Mouse (Mus musculus) midbrain, embryonic 14.5 days (tissue): ENCODE measurements around the gene Ncam1. TPM values are rescaled to one million over a fixed set of nuclear protein-coding genes. Genes with fewer than 3 reads are reported as not detected.

Source experiments
- ATAC-seq: fragments of 200-750 bp; cut with Nextera tagmentation; 2 replicates; pipeline ENCODE4 v1.8.0; 2017; ENCODE audit warnings: moderate number of reproducible peaks, moderate library complexity; ENCODE audit not compliant: low FRiP score, low TSS enrichment
- DNase-seq: peaks from one replicate; pipeline ENCODE4 v3.0.0-alpha.2; 2015
- H3K27ac ChIP-seq: fragments of 300-500 bp; sonication (generic); replicated peaks from 2 replicates; pipeline ENCODE4 v1.5.1; 2014; ENCODE audit warnings: mild to moderate bottlenecking, low read depth, low read length, moderate library complexity
- H3K27me3 ChIP-seq: fragments of 300-500 bp; sonication (generic); 2 replicates; pipeline ENCODE4 v1.6.1; 2014; ENCODE audit warnings: low read length, control low read depth, mixed read lengths; ENCODE audit not compliant: control insufficient read depth, insufficient read depth
- H3K36me3 ChIP-seq: fragments of 300-500 bp; sonication (generic); 2 replicates; pipeline ENCODE4 v1.6.1; 2014; ENCODE audit warnings: low read length, control low read depth; ENCODE audit not compliant: control insufficient read depth, insufficient read depth
- H3K4me1 ChIP-seq: fragments of 300-500 bp; sonication (generic); 2 replicates; pipeline ENCODE4 v1.6.1; 2014; ENCODE audit warnings: mild to moderate bottlenecking, antibody characterized with exemption, low read length, control low read depth; ENCODE audit not compliant: control insufficient read depth, insufficient read depth
- H3K4me2 ChIP-seq: fragments of 300-500 bp; sonication (generic); 2 replicates; pipeline ENCODE4 v1.6.1; 2014; ENCODE audit warnings: mild to moderate bottlenecking, low read length, moderate library complexity
- H3K4me3 ChIP-seq: fragments of 300-500 bp; sonication (generic); replicated peaks from 2 replicates; pipeline ENCODE4 v1.5.1; 2014; ENCODE audit warnings: low read depth, low read length
- H3K9ac ChIP-seq: fragments of 300-500 bp; sonication (generic); replicated peaks from 2 replicates; pipeline ENCODE4 v1.6.1; 2014; ENCODE audit warnings: mild to moderate bottlenecking, low read length, moderate library complexity
- H3K9me3 ChIP-seq: fragments of 300-500 bp; sonication (generic); 2 replicates; pipeline ENCODE4 v1.6.1; 2016; ENCODE audit warnings: low read length, control low read depth, mixed read lengths; ENCODE audit not compliant: control insufficient read depth
- WGBS: fragments of 180-500 bp; shearing (Covaris S2); extraction: QIAGEN DNeasy Blood & Tissue Kit; methylation state at CpG from one replicate; pipeline ENCODE4 v1.1.7; 2014; 5-methylcytosine and 5-hydroxymethylcytosine counted together
- polyA plus RNA-seq: library from polyadenylated mRNA; unstranded; fragments of >200 nt; fragmentation: Nextera tagmentation; extraction: Ambion mirVana; gene quantifications from 2 replicates; pipeline ENCODE4 v1.2.1, GENCODE M21; 2014

Gene Ncam1
- polyA plus RNA-seq, 1 experiment from 2014 or later: 389 TPM

DNA sequence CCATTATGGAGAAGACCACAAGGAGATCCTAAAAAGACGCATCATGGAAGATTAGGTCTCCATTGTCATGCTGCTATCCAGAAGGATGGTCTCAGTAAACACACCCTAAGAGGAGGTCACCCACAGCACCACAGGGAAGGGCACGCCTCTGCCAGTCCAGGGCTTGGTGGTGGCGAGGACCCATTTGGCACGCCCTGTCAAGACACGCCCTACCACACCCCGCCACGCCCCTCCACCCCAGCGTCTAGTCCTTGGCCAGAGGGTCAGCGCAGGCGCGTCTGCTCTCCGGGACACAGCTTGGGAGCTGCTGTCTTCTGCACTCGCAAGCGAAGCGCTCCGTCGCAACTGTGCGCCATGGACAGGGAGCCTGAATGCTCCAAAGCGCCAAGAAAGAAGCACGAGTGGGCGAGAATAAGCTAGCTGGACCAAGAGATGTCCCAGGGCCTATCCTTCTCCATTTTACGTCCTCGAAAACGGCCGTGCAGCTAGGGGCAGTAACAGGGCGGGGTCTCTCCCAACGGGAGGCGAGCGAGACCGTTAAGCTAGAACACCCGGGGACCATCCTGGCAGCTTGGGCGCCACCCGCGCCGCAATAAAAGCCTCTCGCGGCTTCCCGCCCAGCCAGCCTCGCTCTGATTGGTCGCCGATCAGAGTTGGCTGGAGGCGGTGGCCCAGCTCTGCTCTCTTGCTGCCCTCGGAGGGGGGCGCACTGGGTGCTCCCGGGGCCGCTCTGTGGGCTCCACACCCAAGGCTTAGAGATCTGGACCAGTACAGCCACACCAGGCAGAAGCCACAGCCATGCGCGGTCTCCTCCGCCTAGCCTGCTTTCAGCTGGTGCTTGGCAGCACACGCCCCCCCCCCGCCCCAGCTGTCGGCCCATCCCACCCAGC lies 1.9 kb downstream of the Ncam1 start:
- DNase-seq: peak; percentile 87
- peak overlapping the region; percentile 69 for H3K4me2 ChIP-seq
- WGBS: under 1% methylated on average over 50 of the region's 52 CpGs
- peak; percentile 81 for ATAC-seq
- H3K4me3 ChIP-seq: peak overlapping the region; percentile 94
- peak overlapping the region; percentile 98 for H3K27ac ChIP-seq
- no peaks in the 10 kb centered on the region for H3K27me3 ChIP-seq
- no peaks in the 10 kb centered on the region for H3K9me3 ChIP-seq
- H3K9ac ChIP-seq: peak overlapping the region; percentile 98
- peaks cover 46% of the 10 kb centered on the region for H3K4me1 ChIP-seq
- no peaks in the 10 kb centered on the region for H3K36me3 ChIP-seq

GRCm38 (mm10) chr9:49795881-49796280 lies 2.8 kb downstream of the Ncam1 start:
- Histone ChIP-seq H3K9ac (peak overlapping the region; percentile 98; the same call in 1 of the 2 replicates), H3K4me3 (peak overlapping the region; percentile 94), H3K9me3 (no peaks in the 10 kb centered on the region), H3K27ac (peak overlapping the region; percentile 98; the same call in 1 of the 2 replicates), H3K36me3 (no peaks in the 10 kb centered on the region), H3K27me3 (no peaks in the 10 kb centered on the region), H3K4me1 (peaks cover 48% of the 10 kb centered on the region), H3K4me2 (peak overlapping the region; percentile 69)
- 32% methylated on average over 5 of the region's 5 CpGs for WGBS
- ATAC-seq: no peak
- DNase-seq: peak; percentile 32

GRCm38 (mm10) chr9:49793987-49794550 lies 4.7 kb downstream of the Ncam1 start:
- Histone ChIP-seq H3K9me3 (no peaks in the 10 kb centered on the region), H3K9ac (no peak overlapping the region), H3K4me3 (no peak overlapping the region), H3K4me1 (peaks cover 41% of the 10 kb centered on the region), H3K36me3 (no peaks in the 10 kb centered on the region), H3K4me2 (no peak overlapping the region; the same call in 1 of the 2 replicates), H3K27me3 (no peaks in the 10 kb centered on the region), H3K27ac (no peak overlapping the region)
- peak; percentile 29 for DNase-seq
- no peak for ATAC-seq
- 64% methylated on average over 6 of the region's 6 CpGs for WGBS

DNA sequence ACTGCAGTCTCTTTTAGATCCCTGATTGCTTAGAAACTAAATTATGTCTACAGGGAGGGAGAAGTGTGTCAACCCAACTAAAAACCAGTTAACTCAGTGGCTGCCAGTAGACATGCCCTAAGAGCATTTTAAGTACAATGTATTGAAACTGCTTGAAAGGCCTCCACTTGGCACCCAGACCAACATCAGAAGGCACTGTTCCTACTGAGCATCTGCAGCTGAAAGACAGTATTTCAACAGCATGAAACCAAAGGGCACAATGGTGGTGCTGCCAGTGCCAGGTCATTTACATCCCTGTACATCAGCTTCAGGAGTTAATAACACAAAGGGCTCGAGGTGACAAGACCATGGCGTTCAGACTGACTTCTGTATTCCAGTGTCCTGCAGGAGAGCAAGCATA lies 5.5 kb downstream of the Ncam1 start:
- 47% methylated on average over 2 of the region's 2 CpGs for WGBS
- Histone ChIP-seq H3K9me3 (no peaks in the 10 kb centered on the region), H3K36me3 (no peaks in the 10 kb centered on the region), H3K27me3 (no peaks in the 10 kb centered on the region), H3K4me2 (peak overlapping the region; percentile 25; the same call in 1 of the 2 replicates), H3K27ac (no peak overlapping the region), H3K9ac (no peak overlapping the region), H3K4me3 (no peak overlapping the region), H3K4me1 (peaks cover 41% of the 10 kb centered on the region)
- DNase-seq: no peak
- ATAC-seq: no peak

GRCm38 (mm10) chr9:49792646-49793045 lies 6.1 kb downstream of the Ncam1 start:
- Histone ChIP-seq H3K4me3 (no peak overlapping the region), H3K27me3 (no peaks in the 10 kb centered on the region), H3K9me3 (no peaks in the 10 kb centered on the region), H3K36me3 (no peaks in the 10 kb centered on the region), H3K9ac (no peak overlapping the region), H3K4me2 (no peak overlapping the region), H3K4me1 (peaks cover 41% of the 10 kb centered on the region), H3K27ac (no peak overlapping the region)
- DNase-seq (no peak), ATAC-seq (no peak)
- WGBS: 73% methylated on average over 4 of the region's 4 CpGs

DNA sequence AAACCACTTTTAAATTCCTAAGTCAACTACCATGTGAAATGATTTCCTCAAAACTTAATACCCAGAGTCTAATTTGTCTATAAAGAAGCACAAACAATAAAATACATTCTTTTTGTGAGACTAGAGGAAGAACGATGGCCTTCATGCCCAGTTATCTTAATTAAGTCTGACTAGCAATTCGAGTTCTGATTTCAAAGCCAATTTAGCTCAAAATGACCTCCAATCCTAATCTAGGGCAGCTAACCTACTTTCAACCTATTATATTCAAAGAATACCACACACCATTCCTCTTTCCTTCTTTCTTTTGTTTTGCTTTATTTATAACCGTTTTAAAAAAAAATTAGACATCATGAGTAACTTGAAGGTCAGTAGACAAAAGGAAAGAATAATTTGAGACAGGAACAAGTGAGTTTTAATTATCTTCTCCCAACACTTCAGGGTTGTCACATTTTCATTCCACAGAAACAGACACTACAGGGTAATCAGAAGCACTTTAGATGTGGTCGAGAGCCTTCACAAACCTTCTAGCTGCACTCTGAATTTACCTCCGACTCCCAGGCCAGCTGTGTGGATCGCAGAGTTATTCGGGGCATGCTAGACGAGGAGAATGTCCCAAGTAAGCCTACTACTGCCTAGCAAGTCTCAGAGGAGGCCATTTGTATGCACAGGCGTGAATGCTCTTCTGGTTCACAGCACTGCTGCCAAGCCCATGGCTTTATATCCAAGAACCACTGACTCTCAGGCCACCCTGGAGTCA lies 17.5 kb downstream of the Ncam1 start:
- Histone ChIP-seq H3K4me3 (no peak overlapping the region), H3K9me3 (no peaks in the 10 kb centered on the region), H3K4me2 (no peak overlapping the region), H3K27me3 (no peaks in the 10 kb centered on the region), H3K36me3 (no peaks in the 10 kb centered on the region), H3K27ac (no peak overlapping the region), H3K9ac (no peak overlapping the region), H3K4me1 (peaks cover 20% of the 10 kb centered on the region)
- DNase-seq (no peak), ATAC-seq (no peak)
- 69% methylated on average over 9 of the region's 9 CpGs for WGBS

DNA sequence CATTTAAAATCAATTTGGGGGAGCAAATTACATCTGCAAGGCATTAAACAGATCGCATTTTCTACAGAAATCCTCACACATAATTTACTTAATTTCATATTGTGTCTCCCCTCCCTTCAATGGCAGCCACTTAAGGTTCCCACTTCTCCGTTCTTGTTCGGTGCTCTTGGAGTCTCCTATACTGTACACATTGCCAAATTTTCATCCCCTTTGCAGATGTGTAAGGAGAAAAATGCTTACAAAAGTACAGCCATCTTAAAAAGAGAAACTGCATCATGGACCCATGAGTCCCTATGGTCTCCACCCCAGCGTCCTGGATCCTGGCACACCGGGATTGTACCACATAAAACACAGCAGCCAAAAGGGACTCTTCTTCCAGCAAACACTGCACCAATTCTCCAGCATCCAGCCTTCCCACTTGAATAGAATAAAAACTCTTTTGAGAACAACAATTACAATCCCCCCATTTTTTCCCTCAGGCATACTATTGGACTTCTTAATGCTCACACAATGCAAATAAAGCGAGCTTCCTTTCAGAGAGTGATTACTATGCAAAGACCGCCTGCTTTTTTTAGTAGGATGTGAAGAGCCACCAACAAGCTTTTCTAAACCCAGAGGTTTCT lies 21.6 kb downstream of the Ncam1 start:
- Histone ChIP-seq H3K4me2 (peak overlapping the region; percentile 1; the same call in 1 of the 2 replicates), H3K27me3 (no peaks in the 10 kb centered on the region), H3K36me3 (no peaks in the 10 kb centered on the region), H3K9ac (no peak overlapping the region), H3K4me3 (no peak overlapping the region), H3K4me1 (peaks cover 23% of the 10 kb centered on the region), H3K9me3 (no peaks in the 10 kb centered on the region), H3K27ac (no peak overlapping the region)
- 27% methylated on average over 7 of the region's 7 CpGs for WGBS
- ATAC-seq: no peak; the same call in 1 of the 2 replicates
- peak; percentile 69 for DNase-seq

- peaks cover 15% of the 10 kb centered on the region for H3K4me1 ChIP-seq
- no peak overlapping the region for H3K4me2 ChIP-seq
- no peak overlapping the region for H3K9ac ChIP-seq
- no peaks in the 10 kb centered on the region for H3K36me3 ChIP-seq
- 93% methylated on average over 2 of the region's 2 CpGs for WGBS
- H3K4me3 ChIP-seq: no peak overlapping the region
- H3K27ac ChIP-seq: no peak overlapping the region
- H3K27me3 ChIP-seq: no peaks in the 10 kb centered on the region
- no peak for ATAC-seq
- no peak for DNase-seq
- no peaks in the 10 kb centered on the region for H3K9me3 ChIP-seq
Observed at GRCm38 (mm10) chr9:49766634-49767033, 32.1 kb downstream of the Ncam1 start.
